Mouse (Mus musculus) testis, adult 2 months (tissue): Measurements from ENCODE around the gene Slc25a35. TPM values are rescaled to one million over a fixed set of nuclear protein-coding genes. Genes with fewer than 3 reads are reported as not detected.
A peak's percentile ranks its signal among the peaks of the same experiment; 100 is the strongest.
"Not testable (repeated sequence)": the region's sequence is repeated elsewhere in the genome, so short reads cannot be mapped to it uniquely, and the experiment has no call there.

ENCODE experiments used
- H3K27ac ChIP-seq: fragments of 200-500 bp; 2 replicates; pipeline ENCODE4 v1.5.1; 2012; ENCODE audit warnings: low read depth, low read length; ENCODE audit not compliant: control insufficient read depth, insufficient read depth
- H3K27me3 ChIP-seq: fragments of 200-500 bp; 2 replicates; pipeline ENCODE4 v1.6.1; 2012; ENCODE audit warnings: mild to moderate bottlenecking, low read length, moderate library complexity; ENCODE audit not compliant: control insufficient read depth, insufficient read depth
- H3K36me3 ChIP-seq: fragments of 200-500 bp; 2 replicates; pipeline ENCODE4 v1.6.1; 2012; ENCODE audit warnings: mild to moderate bottlenecking, low read length; ENCODE audit not compliant: control insufficient read depth, insufficient read depth
- H3K4me1 ChIP-seq: fragments of 200-500 bp; 2 replicates; pipeline ENCODE4 v1.6.1; 2012; ENCODE audit warnings: low read length; ENCODE audit not compliant: control insufficient read depth, insufficient read depth
- H3K4me3 ChIP-seq: fragments of 200-500 bp; 2 replicates; pipeline ENCODE4 v1.5.1; 2012; ENCODE audit warnings: low read depth, mild to moderate bottlenecking, low read length, moderate library complexity, mixed read lengths; ENCODE audit not compliant: control insufficient read depth
- CTCF ChIP-seq: fragments of 200-500 bp; IDR thresholded peaks from 2 replicates; pipeline ENCODE4 v1.5.1; 2012; ENCODE audit warnings: low read depth, mild to moderate bottlenecking, inconsistent platforms, low read length, moderate library complexity; ENCODE audit not compliant: control insufficient read depth, insufficient read depth, insufficient replicate concordance
- POLR2A ChIP-seq: fragments of 200-500 bp; IDR thresholded peaks from 2 replicates; pipeline ENCODE4 v1.6.1; 2012; ENCODE audit warnings: low read depth, mild to moderate bottlenecking, inconsistent platforms, low read length, moderate library complexity; ENCODE audit not compliant: control insufficient read depth
- polyA plus RNA-seq: library from polyadenylated mRNA; depleted of rRNA; stranded (reverse); fragments of >200 nt; gene quantifications from 2 replicates; pipeline ENCODE4 v1.2.3, GENCODE M21; 2012; rRNA removed

Slc25a35 gene
- 40.8 and 56.4 TPM in 2 replicates for polyA plus RNA-seq

DNA sequence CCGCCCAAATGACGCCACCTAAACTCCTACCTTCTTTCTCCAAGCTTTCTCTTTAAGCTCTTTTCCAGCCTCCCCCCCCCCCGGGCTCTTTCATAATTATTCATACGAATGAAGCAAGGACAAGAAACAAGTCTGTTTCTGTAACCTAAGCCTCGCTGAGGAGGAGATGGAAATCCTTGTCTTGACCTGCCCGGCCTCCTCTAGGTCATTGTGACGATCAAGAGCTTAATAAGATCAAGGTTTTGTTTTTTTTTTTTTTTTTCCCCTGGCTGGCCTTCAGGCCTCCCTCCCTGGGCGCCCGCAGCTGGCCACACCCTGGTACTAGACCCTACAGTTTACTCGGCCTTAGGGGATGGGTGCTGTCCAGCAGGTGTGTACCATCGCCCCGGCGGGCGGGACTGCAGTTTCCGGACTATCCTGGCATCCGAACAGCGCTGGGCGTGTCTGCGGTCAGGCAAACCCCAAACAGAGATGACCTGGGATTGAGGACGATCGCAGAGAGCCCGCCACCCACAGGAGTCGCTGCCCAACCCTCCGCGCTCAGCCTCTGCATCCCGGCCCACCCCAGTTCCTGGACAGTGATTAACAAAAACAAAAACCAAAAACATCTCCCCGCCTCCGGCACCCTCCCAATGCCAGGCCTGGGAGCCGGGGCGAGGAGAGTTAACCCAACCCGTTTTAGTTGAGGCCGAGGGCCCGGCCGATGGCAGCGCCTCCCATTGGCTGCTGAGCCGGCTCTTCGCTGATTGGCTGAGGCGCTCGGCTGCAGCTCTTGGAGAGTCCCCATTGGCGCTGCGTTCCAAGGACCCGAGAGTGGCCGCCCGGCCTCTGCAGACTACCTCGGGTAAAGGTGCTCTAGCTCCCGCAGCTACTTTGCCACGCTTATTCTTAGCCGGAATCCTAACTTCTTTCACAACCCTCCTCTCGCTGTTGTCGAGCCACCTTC lies at the start of gene Slc25a35:
Slc25a35 (plus strand) TSS at position 795 of the 946 bp plus-strand sequence.
- H3K27me3 ChIP-seq, result no peaks in the 10 kb centered on the region
- TF ChIP-seq CTCF, result no peak
- TF ChIP-seq POLR2A, result peak; percentile 60
- H3K4me3 ChIP-seq, result peak within 1 kb of the TSS; percentile 98
- H3K27ac ChIP-seq, result peak within 1 kb of the TSS; percentile 96
- peaks cover 2% of the 10 kb centered on the region; the same call in 1 of the 2 replicates for H3K36me3 ChIP-seq
- peaks cover 11% of the 10 kb centered on the region for H3K4me1 ChIP-seq

DNA sequence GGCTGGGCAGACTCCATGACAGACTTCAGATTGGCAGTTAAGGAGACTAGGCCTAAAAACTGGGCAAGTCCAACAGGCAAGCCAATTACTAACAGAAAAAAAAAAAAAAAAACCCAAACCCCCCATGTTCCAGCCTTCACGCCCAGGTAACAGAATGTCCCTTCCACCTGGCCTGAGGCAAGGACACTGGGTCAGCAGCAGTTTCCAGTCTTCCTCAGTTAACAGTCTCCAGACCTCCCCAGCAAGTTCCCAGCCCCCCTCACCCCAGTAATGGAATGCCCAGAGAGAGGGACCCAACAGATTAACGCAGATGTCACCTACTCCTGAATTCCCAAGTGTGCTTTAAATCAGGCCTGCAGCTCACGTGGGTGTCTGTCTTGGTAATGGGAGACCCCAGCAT lies 44.7 kb upstream of the Slc25a35 start:
- no peaks in the 10 kb centered on the region for H3K27me3 ChIP-seq
- peaks cover 8% of the 10 kb centered on the region for H3K4me1 ChIP-seq
- H3K36me3 ChIP-seq, result peaks cover 7% of the 10 kb centered on the region
- no peak overlapping the region for H3K4me3 ChIP-seq
- TF ChIP-seq POLR2A (no peak), CTCF (no peak)
- no peak overlapping the region for H3K27ac ChIP-seq

DNA sequence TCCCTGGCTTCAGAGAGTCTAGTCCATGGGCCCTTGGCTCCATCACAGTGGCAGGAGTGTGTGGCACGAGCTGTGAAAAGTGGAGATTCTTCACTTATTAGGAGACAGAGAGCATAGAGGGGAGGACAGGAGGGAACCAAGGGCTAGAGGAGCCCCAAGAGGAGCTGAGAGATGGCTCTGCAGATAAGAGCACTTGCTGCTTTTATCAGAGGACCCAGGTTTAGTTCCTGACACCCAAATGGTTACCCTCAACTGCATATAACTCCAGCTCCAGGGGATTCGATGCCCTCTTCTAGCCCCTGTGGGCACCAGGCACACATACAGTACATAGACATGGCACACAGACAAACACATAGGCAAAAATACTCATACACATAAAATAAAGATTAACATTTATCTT lies 43.2 kb upstream of the Slc25a35 start:
- H3K27ac ChIP-seq, result no peak overlapping the region

DNA sequence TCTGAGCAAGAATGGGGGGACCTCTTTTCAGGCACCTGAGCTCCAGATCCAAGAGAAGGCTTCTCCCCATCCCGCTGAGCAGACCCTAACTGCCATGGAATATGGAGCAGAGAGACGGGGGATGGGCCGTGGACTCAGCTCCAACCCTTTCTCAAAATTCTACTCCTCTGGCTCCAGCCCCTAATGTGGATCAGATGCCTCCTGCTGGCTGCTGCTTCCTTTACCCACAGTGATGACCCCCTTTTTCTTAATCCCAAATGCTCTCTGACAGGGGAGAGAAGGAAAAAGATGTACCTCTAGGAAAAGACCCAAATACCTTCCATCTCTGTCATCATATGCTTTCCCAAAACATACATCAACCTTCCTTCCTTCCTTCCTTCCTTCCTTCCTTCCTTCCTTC lies 41.0 kb upstream of the Slc25a35 start, which contains the start of gene Odf4:
Odf4 (minus strand) TSS at position 101 of the 400 bp plus-strand sequence.
- H3K27me3 ChIP-seq, result no peaks in the 10 kb centered on the region
- H3K27ac ChIP-seq, result peak within 1 kb of the TSS; percentile 99
- H3K4me3 ChIP-seq, result peak within 1 kb of the TSS; percentile 95
- peaks cover 8% of the 10 kb centered on the region for H3K4me1 ChIP-seq
- peak; percentile 76 for TF ChIP-seq POLR2A
- no peak for TF ChIP-seq CTCF
- peaks cover 7% of the 10 kb centered on the region for H3K36me3 ChIP-seq

More for the DNA sequence above, 43.2 kb upstream of the Slc25a35 start:
- H3K4me3 ChIP-seq, result peak overlapping the region; percentile 46
- TF ChIP-seq POLR2A (no peak), CTCF (no peak)
- peaks cover 8% of the 10 kb centered on the region for H3K4me1 ChIP-seq
- H3K27me3 ChIP-seq, result no peaks in the 10 kb centered on the region
- H3K36me3 ChIP-seq, result peaks cover 7% of the 10 kb centered on the region

DNA sequence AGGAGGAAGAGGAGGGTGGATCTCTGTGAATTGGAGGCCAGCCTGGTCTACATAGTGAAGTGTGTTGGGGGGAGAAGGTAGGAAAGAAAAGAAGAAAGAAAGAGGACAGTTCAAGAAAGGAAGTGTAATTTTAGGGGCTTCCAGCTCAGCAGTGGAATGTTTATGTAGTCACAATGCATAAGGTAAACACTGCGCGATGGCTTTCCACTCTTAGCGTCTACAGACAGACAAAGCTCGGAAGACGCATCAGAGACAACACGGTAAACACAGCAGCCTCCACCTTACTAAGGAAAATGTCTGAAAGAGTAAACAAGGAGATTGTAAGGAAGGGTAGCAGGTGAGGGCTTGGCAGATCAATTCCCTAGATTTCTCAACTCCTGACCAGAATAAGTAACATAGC lies 38.0 kb upstream of the Slc25a35 start:
- Histone ChIP-seq H3K27me3 (no peaks in the 10 kb centered on the region), H3K4me1 (peaks cover 8% of the 10 kb centered on the region), H3K36me3 (peaks cover 4% of the 10 kb centered on the region), H3K27ac (no peak overlapping the region), H3K4me3 (peak overlapping the region; percentile 27)
- TF ChIP-seq POLR2A (no peak), CTCF (no peak)

DNA sequence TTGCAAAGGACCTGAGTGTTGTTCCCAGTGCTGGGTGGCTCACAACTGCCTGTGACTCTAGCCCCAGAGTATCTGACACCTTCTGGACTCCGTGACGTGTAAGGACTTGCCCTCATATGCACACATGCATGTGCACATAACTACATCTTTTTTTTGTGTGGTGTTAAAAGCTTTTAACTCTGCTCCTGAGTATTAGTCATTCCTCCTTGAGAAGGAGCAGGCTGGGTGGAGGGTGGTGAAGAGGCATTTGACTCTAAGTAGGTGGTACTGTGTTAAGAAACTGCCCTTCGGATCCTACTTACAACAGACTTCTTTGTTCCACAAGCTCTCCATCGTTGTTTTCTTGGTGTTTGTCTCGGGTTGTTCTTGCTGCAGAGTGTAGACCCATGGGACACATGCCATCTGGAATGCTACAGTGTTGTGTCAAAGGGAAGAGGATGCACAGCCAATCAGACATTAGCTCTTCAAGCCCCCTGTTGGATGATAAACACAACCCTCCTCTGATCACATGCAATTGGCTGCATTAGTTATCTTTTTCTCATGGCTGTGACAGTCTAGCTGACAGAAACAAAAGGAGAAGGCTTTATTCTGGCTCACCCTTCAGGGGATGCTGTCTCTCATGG lies 33.9 kb upstream of the Slc25a35 start:
- Histone ChIP-seq H3K4me3 (no peak overlapping the region), H3K27me3 (no peaks in the 10 kb centered on the region), H3K4me1 (no peaks in the 10 kb centered on the region), H3K36me3 (no peaks in the 10 kb centered on the region), H3K27ac (no peak overlapping the region)
- no peak for TF ChIP-seq POLR2A
- no peak for TF ChIP-seq CTCF

DNA sequence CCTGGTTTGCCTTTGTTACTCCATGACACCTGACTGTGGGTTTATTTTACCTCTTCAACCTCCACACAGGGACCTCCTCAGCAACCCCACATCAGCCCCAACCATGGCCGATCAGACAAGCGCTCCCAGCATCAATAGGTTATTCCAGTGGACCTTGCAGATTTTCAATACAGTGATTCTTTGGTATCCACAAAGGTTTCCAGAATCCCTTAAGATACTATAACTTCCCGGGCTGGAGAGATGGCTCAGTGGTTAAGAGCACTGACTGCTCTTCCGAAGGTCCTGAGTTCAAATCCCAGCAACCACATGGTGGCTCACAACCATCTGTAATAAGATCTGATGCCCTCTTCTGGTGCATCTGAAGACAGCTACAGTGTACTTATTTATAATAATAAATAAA lies 31.0 kb upstream of the Slc25a35 start:
- not testable (repeated sequence) for H3K36me3 ChIP-seq, H3K4me1 ChIP-seq, H3K27ac ChIP-seq, H3K4me3 ChIP-seq, H3K27me3 ChIP-seq
